Mouse (Mus musculus): ENCODE results near the gene Arfgef3.

DNA sequence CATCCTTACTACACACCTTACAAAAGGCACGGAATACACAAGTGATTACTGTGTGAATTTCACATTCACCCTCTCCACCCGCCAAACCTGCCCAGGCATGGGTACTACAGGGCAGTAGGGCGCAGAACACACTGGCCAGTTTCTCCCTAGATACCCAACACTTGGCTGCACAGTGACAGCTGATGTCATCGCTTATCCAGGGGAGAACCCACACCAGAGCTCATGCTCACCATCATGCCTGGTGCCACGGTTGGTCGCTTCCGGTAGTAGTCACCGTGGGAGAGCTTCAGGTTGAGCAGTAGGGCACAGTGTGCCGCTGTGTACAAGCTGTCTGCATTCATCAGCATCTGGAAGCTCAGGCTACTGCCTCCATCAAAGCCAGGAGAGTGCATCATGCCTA, 108.3 kb downstream of the Arfgef3 start:
- TF ChIP-seq EP300 (IDR thresholded peaks at IDR 0.05), result no peak
- no peak for TF ChIP-seq CTCF (IDR thresholded peaks at IDR 0.05)
